Mouse (Mus musculus): ENCODE measurements around the gene Gtpbp6.

GRCm38 (mm10) chr5:110100921-110101631 is 6.9 kb downstream of the Gtpbp6 start:
- TF ChIP-seq CTCF (IDR thresholded peaks at IDR 0.05; ENCODE audit: low read depth) (no peak), EP300 (IDR thresholded peaks at IDR 0.05; ENCODE audit: low read depth) (no peak)

All from liver, embryonic 14.5 days (tissue).